Mouse (Mus musculus) intestine, embryonic 15.5 days (tissue): Measurements from ENCODE around the gene Ube3b. TPM values are rescaled to one million over a fixed set of nuclear protein-coding genes. Genes with fewer than 3 reads are reported as not detected.
A peak's percentile ranks its signal among the peaks of the same experiment; 100 is the strongest.

Experiments used
- ATAC-seq: fragments of 200-750 bp; cut with Nextera tagmentation; 2 replicates; pipeline ENCODE4 v1.8.0; 2017; ENCODE audit warnings: moderate TSS enrichment, moderate library complexity
- H3K27ac ChIP-seq: fragments of 300-500 bp; sonication (generic); 2 replicates; pipeline ENCODE4 v1.5.1; 2015; ENCODE audit warnings: mild to moderate bottlenecking, inconsistent platforms
- H3K27me3 ChIP-seq: fragments of 300-500 bp; sonication (generic); replicated peaks from 2 replicates; pipeline ENCODE4 v1.6.1; 2015; ENCODE audit warnings: inconsistent platforms
- H3K36me3 ChIP-seq: fragments of 300-500 bp; sonication (generic); 2 replicates; pipeline ENCODE4 v1.6.1; 2015; ENCODE audit warnings: inconsistent platforms
- H3K4me1 ChIP-seq: fragments of 300-500 bp; sonication (generic); replicated peaks from 2 replicates; pipeline ENCODE4 v1.6.1; 2015; ENCODE audit warnings: inconsistent platforms
- H3K4me2 ChIP-seq: fragments of 300-500 bp; sonication (generic); replicated peaks from 2 replicates; pipeline ENCODE4 v1.6.1; 2015; ENCODE audit warnings: mild to moderate bottlenecking, inconsistent platforms
- H3K4me3 ChIP-seq: fragments of 300-500 bp; sonication (generic); replicated peaks from 2 replicates; pipeline ENCODE4 v1.5.1; 2015; ENCODE audit warnings: inconsistent platforms
- H3K9ac ChIP-seq: fragments of 300-500 bp; sonication (generic); 2 replicates; pipeline ENCODE4 v1.6.1; 2015; ENCODE audit warnings: inconsistent platforms
- H3K9me3 ChIP-seq: fragments of 300-500 bp; sonication (generic); 2 replicates; pipeline ENCODE4 v1.6.1; 2016; ENCODE audit warnings: inconsistent platforms
- WGBS: fragments of 180-500 bp; shearing (Covaris S2); methylation state at CpG from one replicate; pipeline ENCODE4 v1.1.7; 2015; 5-methylcytosine and 5-hydroxymethylcytosine counted together
- polyA plus RNA-seq: library from polyadenylated mRNA; unstranded; fragments of >200 nt; fragmentation: Nextera tagmentation; extraction: Ambion mirVana; gene quantifications from 2 replicates; pipeline ENCODE4 v1.2.1, GENCODE M21; 2015

Ube3b gene
- polyA plus RNA-seq, 1 experiment from 2014 or later = 35.7 TPM

DNA sequence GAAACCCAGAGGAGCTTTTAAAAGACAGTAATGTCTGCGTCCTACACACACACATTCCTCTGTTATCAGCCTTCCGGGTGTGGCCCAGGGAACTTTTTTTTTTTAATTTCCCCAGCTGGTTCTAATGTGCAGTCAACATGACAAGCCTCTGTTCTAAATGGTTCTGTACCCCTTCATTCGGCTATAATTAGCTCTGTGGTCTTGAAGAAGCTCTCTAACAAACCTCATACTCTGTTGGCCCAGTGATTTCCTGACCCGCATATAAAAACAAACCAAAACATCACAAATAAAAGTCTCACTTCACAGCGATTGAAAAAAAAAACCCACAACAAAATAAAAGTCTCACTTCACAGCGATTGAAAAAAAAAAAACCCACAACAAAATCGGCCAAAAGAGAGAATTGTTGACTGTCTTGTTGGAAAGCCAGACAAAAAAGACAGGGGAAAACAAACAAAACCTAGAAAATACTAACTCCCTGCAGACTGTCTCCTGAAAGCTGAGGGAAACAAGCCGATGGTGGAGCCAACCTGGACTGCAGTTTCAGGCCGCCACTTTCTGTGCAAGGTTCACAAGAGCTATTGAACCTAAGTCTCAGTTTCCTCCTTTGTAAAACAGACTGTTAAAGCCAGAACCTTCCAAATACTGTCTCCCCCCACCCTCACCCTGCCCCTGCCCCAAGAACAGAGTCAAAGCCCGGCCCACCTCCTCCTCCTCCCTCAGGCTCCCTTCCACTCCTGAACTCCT lies 2.1 kb upstream of the Ube3b start:
- H3K4me2 ChIP-seq = peak overlapping the region; percentile 77
- peak overlapping the region; percentile 68 for H3K4me3 ChIP-seq
- no peak for ATAC-seq
- peak overlapping the region; percentile 91 for H3K9ac ChIP-seq
- WGBS = 52% methylated on average over 10 of the region's 10 CpGs
- H3K27me3 ChIP-seq = no peaks in the 10 kb centered on the region
- no peaks in the 10 kb centered on the region for H3K9me3 ChIP-seq
- H3K27ac ChIP-seq = peak overlapping the region; percentile 87
- peaks cover 57% of the 10 kb centered on the region for H3K4me1 ChIP-seq
- no peaks in the 10 kb centered on the region; the same call in 1 of the 2 replicates for H3K36me3 ChIP-seq

DNA sequence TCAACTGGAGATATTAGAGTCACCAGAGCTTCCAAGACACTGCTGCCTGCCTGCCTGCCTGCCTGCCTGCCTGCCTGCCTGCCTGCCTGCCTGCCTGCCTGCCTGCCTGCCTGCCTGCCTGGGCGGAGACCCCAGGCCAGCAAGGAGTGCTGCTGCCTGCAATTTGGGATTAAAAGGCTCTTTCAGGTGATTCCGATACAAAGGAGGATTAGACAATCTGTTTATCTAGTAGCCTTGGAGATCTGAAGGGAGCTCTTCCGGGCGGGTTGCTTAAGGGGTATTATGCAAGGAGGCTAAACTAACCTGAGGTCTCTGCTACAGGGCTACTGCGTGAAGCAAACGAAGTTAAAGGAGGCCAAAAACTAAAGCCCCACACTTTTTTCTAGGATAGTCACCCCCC lies 1.5 kb upstream of the Ube3b start:
- Histone ChIP-seq H3K4me3 (peak overlapping the region; percentile 68), H3K4me1 (peaks cover 52% of the 10 kb centered on the region), H3K36me3 (no peaks in the 10 kb centered on the region; the same call in 1 of the 2 replicates), H3K9me3 (no peaks in the 10 kb centered on the region), H3K9ac (peak overlapping the region; percentile 91), H3K27me3 (no peaks in the 10 kb centered on the region), H3K27ac (peak overlapping the region; percentile 87), H3K4me2 (peak overlapping the region; percentile 77)
- ATAC-seq = no peak
- WGBS = 35% methylated on average over 6 of the region's 6 CpGs

DNA sequence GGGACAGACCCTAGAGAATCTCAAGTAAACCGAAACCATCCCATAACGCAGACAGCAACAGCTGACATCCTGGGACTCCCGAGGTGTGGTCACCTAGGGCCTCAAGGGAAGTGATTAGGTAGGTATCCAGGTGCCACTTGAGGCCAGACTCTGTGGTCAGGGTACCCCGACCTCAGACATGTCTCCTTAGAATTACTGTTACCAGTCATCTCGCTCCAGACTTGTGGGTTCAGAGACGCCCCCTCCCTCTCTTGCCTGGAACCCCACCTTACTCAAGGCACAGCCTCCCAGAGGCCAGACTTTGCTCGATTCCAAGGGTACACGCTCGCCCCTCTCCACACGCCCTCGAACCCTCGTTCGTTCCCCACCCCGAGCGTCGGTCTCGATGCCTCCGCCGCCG lies 644 bp upstream of the Ube3b start:
- under 1% methylated on average over 20 of the region's 20 CpGs for WGBS
- Histone ChIP-seq H3K9me3 (no peaks in the 10 kb centered on the region), H3K9ac (peak overlapping the region; percentile 91), H3K27ac (peak overlapping the region; percentile 87), H3K27me3 (no peaks in the 10 kb centered on the region), H3K4me1 (peaks cover 44% of the 10 kb centered on the region), H3K4me2 (peak overlapping the region; percentile 77), H3K4me3 (peak overlapping the region; percentile 68), H3K36me3 (no peaks in the 10 kb centered on the region)
- ATAC-seq = peak; percentile 38

DNA sequence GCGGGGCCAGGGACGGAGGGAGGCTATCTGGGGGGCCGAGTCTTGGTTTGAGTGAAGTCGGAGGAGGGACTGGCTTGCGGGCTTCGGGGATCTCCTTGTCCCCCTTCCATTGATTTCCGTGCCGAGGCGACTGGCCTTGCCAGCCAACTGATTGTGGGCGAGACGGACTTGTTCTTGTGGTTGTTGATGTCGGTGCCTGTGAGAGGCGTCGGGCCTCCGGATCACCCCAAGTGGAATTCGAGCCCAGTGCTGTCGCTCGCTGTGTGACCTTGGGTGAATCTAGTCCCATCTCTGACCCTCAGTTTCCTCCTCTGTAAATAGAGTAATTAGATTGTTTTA lies 575 bp downstream of the Ube3b start:
- H3K9me3 ChIP-seq = no peaks in the 10 kb centered on the region
- ATAC-seq = no peak; the same call in 1 of the 2 replicates
- peaks cover 9% of the 10 kb centered on the region; the same call in 1 of the 2 replicates for H3K36me3 ChIP-seq
- H3K4me3 ChIP-seq = peak overlapping the region; percentile 68
- peaks cover 32% of the 10 kb centered on the region for H3K4me1 ChIP-seq
- H3K4me2 ChIP-seq = peak overlapping the region; percentile 77
- H3K9ac ChIP-seq = peak overlapping the region; percentile 91
- H3K27ac ChIP-seq = peak overlapping the region; percentile 87
- WGBS = under 1% methylated on average over 18 of the region's 18 CpGs
- no peaks in the 10 kb centered on the region for H3K27me3 ChIP-seq

DNA sequence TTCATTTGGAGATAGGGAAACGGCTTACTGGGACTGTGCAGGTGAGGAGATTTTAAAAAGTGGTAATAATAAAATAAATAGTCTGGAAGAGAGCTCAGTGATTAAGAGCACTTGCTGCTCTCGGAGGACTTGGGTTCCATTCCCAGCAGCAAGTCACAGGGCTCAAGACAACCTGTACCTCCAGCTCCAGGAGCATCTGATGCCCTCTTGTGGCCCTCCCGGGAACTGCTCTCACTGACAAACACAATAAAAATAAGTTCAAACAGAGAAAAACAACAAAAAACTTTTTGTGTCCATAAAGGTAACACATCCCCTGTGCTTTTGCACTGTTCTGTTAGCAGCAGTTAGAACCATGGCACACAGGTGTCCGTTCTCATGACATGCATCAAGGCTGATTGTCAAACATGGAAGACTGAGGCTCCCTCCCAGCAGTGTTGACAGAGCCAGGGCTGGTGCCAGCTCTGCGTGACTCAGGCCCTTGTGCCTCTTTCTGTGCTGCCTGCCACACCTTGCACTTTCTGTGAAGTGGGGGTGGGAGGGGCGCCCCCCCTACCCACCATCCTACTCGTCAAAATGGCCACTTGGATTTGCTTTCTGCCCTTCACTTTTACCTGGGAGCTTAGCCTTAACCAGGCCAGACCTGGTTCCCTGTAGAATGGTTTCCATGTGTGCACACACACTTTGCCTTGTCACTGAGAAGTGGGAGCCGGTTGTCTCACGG lies 2.9 kb downstream of the Ube3b start:
- ATAC-seq = no peak
- 80% methylated on average over 9 of the region's 9 CpGs for WGBS

DNA sequence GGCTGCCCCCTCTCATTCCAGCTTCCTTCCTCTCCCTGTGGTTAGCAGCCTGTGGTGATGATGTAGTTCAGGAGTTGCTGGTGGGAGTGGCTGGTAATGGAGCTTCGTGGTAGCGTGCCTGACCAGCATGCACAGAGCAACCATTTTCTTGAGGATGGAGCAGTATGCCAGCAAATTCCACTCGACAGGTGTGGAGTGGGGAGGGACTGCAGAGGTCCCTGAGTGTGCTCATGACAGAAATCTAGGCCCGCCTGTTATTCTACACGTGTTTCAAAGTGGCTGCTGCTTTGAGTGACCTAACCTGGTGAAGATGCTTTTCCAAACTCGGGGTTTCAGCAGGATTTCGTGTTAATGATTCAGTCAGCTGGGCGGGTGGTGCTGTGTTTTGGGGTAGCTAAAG lies 4.0 kb downstream of the Ube3b start:
- Histone ChIP-seq H3K9ac (no peak overlapping the region), H3K27ac (no peak overlapping the region), H3K4me3 (no peak overlapping the region), H3K4me1 (peaks cover 5% of the 10 kb centered on the region), H3K9me3 (no peaks in the 10 kb centered on the region), H3K36me3 (peaks cover 35% of the 10 kb centered on the region), H3K4me2 (no peak overlapping the region), H3K27me3 (no peaks in the 10 kb centered on the region)
- no peak for ATAC-seq
- 90% methylated on average over 8 of the region's 8 CpGs for WGBS

More for the DNA sequence above, 2.9 kb downstream of the Ube3b start:
- H3K9me3 ChIP-seq = no peaks in the 10 kb centered on the region
- no peak overlapping the region for H3K4me3 ChIP-seq
- H3K4me1 ChIP-seq = peaks cover 12% of the 10 kb centered on the region
- H3K9ac ChIP-seq = no peak overlapping the region
- no peak overlapping the region for H3K4me2 ChIP-seq
- H3K27me3 ChIP-seq = no peaks in the 10 kb centered on the region
- H3K27ac ChIP-seq = no peak overlapping the region
- H3K36me3 ChIP-seq = peaks cover 25% of the 10 kb centered on the region

DNA sequence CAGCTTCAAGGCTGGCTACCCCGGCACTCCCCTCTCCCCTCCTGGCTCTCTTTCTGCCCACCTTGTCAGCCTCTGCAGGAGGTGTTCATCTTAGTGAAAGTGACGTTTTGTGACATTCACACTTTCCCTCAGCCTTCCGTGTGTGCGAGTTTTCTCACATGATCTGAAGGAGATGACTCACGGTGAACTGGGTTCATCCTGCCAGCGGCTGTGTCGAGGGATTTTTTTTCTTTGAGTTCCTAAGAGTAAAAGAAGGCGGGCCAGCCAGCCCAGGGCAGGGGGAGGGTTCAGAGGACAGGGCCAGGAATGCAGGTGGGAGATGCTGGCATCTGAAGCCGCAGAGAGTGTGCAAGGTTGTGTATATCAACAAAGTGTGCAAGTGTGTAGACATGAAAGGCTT lies 12.8 kb downstream of the Ube3b start:
- Histone ChIP-seq H3K4me2 (no peak overlapping the region), H3K4me3 (no peak overlapping the region), H3K27me3 (no peaks in the 10 kb centered on the region), H3K9ac (no peak overlapping the region), H3K4me1 (no peaks in the 10 kb centered on the region), H3K9me3 (no peaks in the 10 kb centered on the region), H3K36me3 (peaks cover 63% of the 10 kb centered on the region), H3K27ac (no peak overlapping the region)
- no peak for ATAC-seq
- 82% methylated on average over 9 of the region's 9 CpGs for WGBS

DNA sequence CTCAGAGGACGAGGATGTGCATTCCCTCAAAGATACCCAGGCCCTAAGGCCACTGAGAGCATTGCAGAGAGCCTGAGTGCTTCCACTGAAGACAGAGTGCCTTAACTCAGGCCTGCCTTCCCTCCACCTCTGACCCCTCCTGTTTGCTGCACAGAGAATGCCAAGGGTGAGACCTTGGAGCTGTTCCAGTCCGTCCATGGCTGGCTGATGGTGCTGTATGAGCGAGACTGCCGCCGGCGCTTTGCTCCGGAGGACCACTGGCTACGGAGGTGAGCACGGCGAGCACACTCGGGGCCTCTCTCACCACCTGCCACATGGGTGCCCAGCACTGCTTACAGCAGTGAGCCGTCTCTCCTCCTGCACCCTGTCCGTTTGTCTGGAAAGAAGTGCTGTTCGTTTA lies 26.2 kb downstream of the Ube3b start:
- 94% methylated on average over 14 of the region's 14 CpGs for WGBS
- Histone ChIP-seq H3K27me3 (no peaks in the 10 kb centered on the region), H3K9ac (no peak overlapping the region), H3K36me3 (peaks cover 92% of the 10 kb centered on the region), H3K4me3 (no peak overlapping the region), H3K9me3 (no peaks in the 10 kb centered on the region), H3K4me1 (no peaks in the 10 kb centered on the region), H3K4me2 (no peak overlapping the region), H3K27ac (no peak overlapping the region)
- no peak for ATAC-seq

DNA sequence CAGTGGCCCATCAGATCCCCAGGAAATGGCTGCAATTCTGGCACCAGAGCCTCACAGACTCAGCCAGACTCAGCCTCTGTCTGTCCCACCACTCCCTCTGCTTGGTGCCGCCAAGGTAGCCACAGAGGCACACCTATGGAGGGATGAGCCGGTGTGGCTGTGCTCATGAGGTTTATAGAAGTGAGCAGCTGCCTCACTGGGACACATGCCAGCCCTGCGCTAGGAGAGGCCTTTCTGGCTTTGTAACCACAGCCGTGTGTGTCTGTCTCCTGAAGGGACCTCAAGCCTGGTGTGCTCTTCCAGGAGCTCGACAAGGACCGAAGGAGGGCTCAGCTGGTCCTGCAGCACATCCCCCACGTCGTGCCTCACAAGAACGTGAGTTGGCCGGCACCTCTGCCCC lies 26.9 kb downstream of the Ube3b start:
- no peak overlapping the region for H3K4me2 ChIP-seq
- no peak overlapping the region for H3K4me3 ChIP-seq
- ATAC-seq = no peak
- H3K9ac ChIP-seq = no peak overlapping the region
- peaks cover 92% of the 10 kb centered on the region for H3K36me3 ChIP-seq
- H3K27ac ChIP-seq = no peak overlapping the region
- H3K9me3 ChIP-seq = no peaks in the 10 kb centered on the region
- H3K27me3 ChIP-seq = no peaks in the 10 kb centered on the region
- H3K4me1 ChIP-seq = 0 out of 2 replicates have a peak, but pooled peaks cover 2% of the 10 kb centered on the region
- 80% methylated on average over 10 of the region's 10 CpGs for WGBS

DNA sequence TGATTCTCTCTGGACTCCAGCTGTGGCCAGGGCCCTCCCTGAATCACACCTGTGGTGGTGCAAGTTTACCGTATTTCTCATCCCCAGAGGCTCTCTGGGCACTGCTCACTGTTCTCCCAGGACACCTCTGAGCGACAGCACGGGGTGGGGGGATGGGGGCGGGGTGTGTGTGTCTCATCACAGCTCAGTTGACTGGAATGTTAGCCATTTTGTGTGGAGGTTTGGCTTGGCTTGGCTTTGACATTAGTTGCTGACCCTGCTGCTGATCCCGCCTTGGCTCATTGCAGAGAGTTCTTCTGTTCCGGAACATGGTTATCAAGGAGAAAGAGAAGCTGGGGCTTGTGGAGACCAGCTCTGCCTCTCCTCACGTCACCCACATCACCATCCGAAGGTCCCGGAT lies 27.4 kb downstream of the Ube3b start:
- no peaks in the 10 kb centered on the region for H3K27me3 ChIP-seq
- H3K9ac ChIP-seq = no peak overlapping the region
- H3K4me1 ChIP-seq = 0 out of 2 replicates have a peak, but pooled peaks cover 2% of the 10 kb centered on the region
- no peak overlapping the region for H3K4me3 ChIP-seq
- no peak for ATAC-seq
- H3K27ac ChIP-seq = no peak overlapping the region
- 88% methylated on average over 9 of the region's 9 CpGs for WGBS
- no peak overlapping the region for H3K4me2 ChIP-seq
- H3K9me3 ChIP-seq = no peaks in the 10 kb centered on the region
- H3K36me3 ChIP-seq = peaks cover 93% of the 10 kb centered on the region

DNA sequence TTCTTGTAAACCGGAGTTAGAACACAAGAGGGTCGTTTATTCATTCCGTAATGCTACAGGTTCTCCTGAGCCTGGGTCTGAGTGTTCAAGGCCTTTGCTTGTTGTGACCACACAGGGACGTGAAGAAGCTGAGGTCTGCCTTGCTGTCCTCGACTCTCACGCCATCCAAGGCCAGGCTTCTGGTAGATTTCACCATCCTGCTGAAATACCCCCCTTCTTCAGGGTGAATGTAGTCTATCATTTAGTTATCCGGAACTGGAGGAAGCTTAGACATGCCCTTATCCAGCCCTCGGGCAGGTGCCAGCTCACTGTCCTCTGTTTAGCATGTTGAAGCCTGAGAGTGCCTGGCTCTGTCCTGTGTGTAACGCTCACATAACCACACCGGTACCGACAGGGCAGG lies 28.4 kb downstream of the Ube3b start:
- Histone ChIP-seq H3K4me1 (0 out of 2 replicates have a peak, but pooled peaks cover 5% of the 10 kb centered on the region), H3K27me3 (no peaks in the 10 kb centered on the region), H3K9me3 (no peaks in the 10 kb centered on the region), H3K4me3 (no peak overlapping the region), H3K27ac (no peak overlapping the region), H3K36me3 (peaks cover 90% of the 10 kb centered on the region), H3K9ac (no peak overlapping the region), H3K4me2 (no peak overlapping the region)
- no peak for ATAC-seq
- WGBS = 90% methylated on average over 11 of the region's 11 CpGs

DNA sequence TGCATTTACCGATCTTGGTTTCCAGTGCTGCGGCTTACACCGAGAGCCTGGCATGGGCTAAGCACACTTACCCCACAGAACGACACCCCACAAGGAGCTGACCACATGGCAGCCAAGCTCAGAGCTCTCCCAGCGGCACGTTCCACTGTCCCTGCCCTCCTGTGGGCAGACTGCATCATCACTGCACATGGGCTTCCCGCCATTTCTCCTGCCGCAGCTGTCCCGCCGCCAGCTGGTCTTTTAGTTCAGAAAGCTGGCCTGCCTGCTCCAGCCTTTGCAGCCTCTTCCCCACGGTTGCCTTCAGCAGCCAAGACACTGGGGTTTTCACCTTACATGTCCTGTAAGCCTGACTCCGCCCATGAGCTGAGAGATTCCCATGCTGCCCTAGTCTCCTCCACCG lies 30.0 kb downstream of the Ube3b start:
- no peak for ATAC-seq
- WGBS = 85% methylated on average over 13 of the region's 13 CpGs
- Histone ChIP-seq H3K27ac (no peak overlapping the region), H3K9me3 (no peaks in the 10 kb centered on the region), H3K27me3 (no peaks in the 10 kb centered on the region), H3K9ac (no peak overlapping the region), H3K4me3 (no peak overlapping the region), H3K36me3 (peaks cover 85% of the 10 kb centered on the region), H3K4me1 (0 out of 2 replicates have a peak, but pooled peaks cover 5% of the 10 kb centered on the region), H3K4me2 (no peak overlapping the region)
